Mouse (Mus musculus) 416B (cell line): Measurements from ENCODE around the gene Mea1.

Experiments used
- DNase-seq: peaks from one replicate; pipeline ENCODE4 v3.0.0; 2011; ENCODE audit warnings: low read depth

The Mea1 gene

GRCm38 (mm10) chr17:46704887-46705835 is 26.6 kb downstream of the Mea1 start, which contains the start of gene Ppp2r5d:
Gene Ppp2r5d (minus strand): TSS chr17:46705111.
- peak; percentile 98 for DNase-seq

GRCm38 (mm10) chr17:46706375-46707089 is 27.9 kb downstream of the Mea1 start:
- no peak for DNase-seq

GRCm38 (mm10) chr17:46710959-46711597 is 32.5 kb downstream of the Mea1 start, which contains the start of gene Pex6:
Gene Pex6 (plus strand): TSS chr17:46711463.
- DNase-seq = peak; percentile 94

GRCm38 (mm10) chr17:46711612-46712271 is 33.1 kb downstream of the Mea1 start:
- peak; percentile 60 for DNase-seq

- DNase-seq = peak; percentile 53
These were observed 33.8 kb downstream of the Mea1 start for GRCm38 (mm10) chr17:46712442-46712841.

- DNase-seq = no peak
These were observed 35.3 kb downstream of the Mea1 start for GRCm38 (mm10) chr17:46713849-46714248.

GRCm38 (mm10) chr17:46714756-46715481 is 36.3 kb downstream of the Mea1 start:
- no peak for DNase-seq

- DNase-seq = no peak
These were observed 42.5 kb downstream of the Mea1 start for GRCm38 (mm10) chr17:46721077-46721476.

GRCm38 (mm10) chr17:46724477-46725084 is 46.0 kb downstream of the Mea1 start:
- no peak for DNase-seq

- DNase-seq = peak; percentile 68
These were observed 46.7 kb downstream of the Mea1 start for GRCm38 (mm10) chr17:46725273-46725672.

GRCm38 (mm10) chr17:46725731-46726645 is 47.4 kb downstream of the Mea1 start:
- DNase-seq = no peak

- DNase-seq = no peak
These were observed 48.7 kb downstream of the Mea1 start for GRCm38 (mm10) chr17:46727271-46727670.

GRCm38 (mm10) chr17:46728021-46728420 is 49.4 kb downstream of the Mea1 start:
- peak; percentile 41 for DNase-seq

GRCm38 (mm10) chr17:46728496-46728895 is 49.9 kb downstream of the Mea1 start:
- no peak for DNase-seq

GRCm38 (mm10) chr17:46728904-46729318 is 50.3 kb downstream of the Mea1 start, which contains the start of gene Gnmt:
Gene Gnmt (minus strand): TSS chr17:46729168.
- no peak for DNase-seq
